In genomic region chr6:126577415-126577814, GRCm38 (mm10) we compare ENCODE assay signal across 21 mouse cellular contexts. TPM values are rescaled to one million over a fixed set of nuclear protein-coding genes. Genes with fewer than 3 reads are reported as not detected.
DNase-seq lines count a peak whose midpoint lies in the region; ATAC-seq lines count a peak whose summit lies in the region.
"Had no signal": no experiment of that assay in that cellular context is flagged by ENCODE, and none has a peak within 500 bp of the region (broad histone marks: within the 10 kb centered on the region; RNA-seq: fewer than 3 reads in every experiment).

No protein-coding gene starts in this region.

- no peaks in the 10 kb centered on the region for H3K4me1 ChIP-seq in intestine, embryonic 16.5 days (ENCODE audit: control insufficient read depth, insufficient read depth, low read length)
- H3K4me1 ChIP-seq: embryonic facial prominence, embryonic 10.5 days; forebrain, embryonic 13.5 days; heart, embryonic 15.5 days; hindbrain, embryonic 13.5 days had no signal

- WGBS in intestine, embryonic 16.5 days = 74% methylated on average over 3 of the region's 3 CpGs

- no peaks in the 10 kb centered on the region for H3K36me3 ChIP-seq in intestine, embryonic 16.5 days (ENCODE audit: control insufficient read depth, insufficient read depth, low read length)
- H3K36me3 ChIP-seq: embryonic facial prominence, embryonic 10.5 days; heart, embryonic 15.5 days; hindbrain, embryonic 13.5 days had no signal

- no peak overlapping the region for H3K9ac ChIP-seq in intestine, embryonic 16.5 days (ENCODE audit: low read depth, low read length)
- H3K9ac ChIP-seq: forebrain, embryonic 13.5 days; heart, embryonic 15.5 days; hindbrain, embryonic 13.5 days had no signal

- H3K9me3 ChIP-seq in intestine, embryonic 16.5 days (ENCODE audit: control insufficient read depth, low read length) = no peaks in the 10 kb centered on the region
- H3K9me3 ChIP-seq: embryonic facial prominence, embryonic 10.5 days; forebrain, embryonic 13.5 days; heart, embryonic 15.5 days; hindbrain, embryonic 13.5 days had no signal

- no peak overlapping the region for H3K27ac ChIP-seq in intestine, embryonic 16.5 days (ENCODE audit: low read length)
- H3K27ac ChIP-seq: embryonic facial prominence, embryonic 10.5 days; forebrain, embryonic 13.5 days; heart, embryonic 15.5 days; hindbrain, embryonic 13.5 days; hindbrain, postnatal 0 days had no signal

- no peak overlapping the region for H3K4me3 ChIP-seq in intestine, embryonic 16.5 days (ENCODE audit: low read length)
- H3K4me3 ChIP-seq: embryonic facial prominence, embryonic 10.5 days; forebrain, embryonic 13.5 days; heart, embryonic 15.5 days; hindbrain, embryonic 13.5 days had no signal

- H3K4me2 ChIP-seq in intestine, embryonic 16.5 days (ENCODE audit: low read depth, low read length) = no peak overlapping the region
- H3K4me2 ChIP-seq: forebrain, embryonic 13.5 days; heart, embryonic 11.5 days; heart, embryonic 15.5 days; hindbrain, embryonic 13.5 days had no signal

- no peaks in the 10 kb centered on the region for H3K27me3 ChIP-seq in intestine, embryonic 16.5 days (replicated peaks; ENCODE audit: control insufficient read depth, insufficient read depth, low read length)
- H3K27me3 ChIP-seq: forebrain, embryonic 13.5 days; hindbrain, embryonic 13.5 days; Patski had no signal

- peak; percentile 95 for DNase-seq in brain, adult 2 months (ENCODE audit: low read depth, low spot score)
- peak; percentile 91 for DNase-seq in cerebellum, adult 11-12 months
- DNase-seq in cerebellum, adult 9-10 months = peak; percentile 91
- peak; percentile 86 to 91 for DNase-seq in cerebellum, postnatal 25 days
- no peak for DNase-seq in frontal cortex, postnatal 10 days (ENCODE audit: low spot score in 2 of 2)
- DNase-seq in gastrocnemius, postnatal 36 days = no peak
- DNase-seq: adrenal gland, postnatal 14 days; heart, adult 18-20 months; heart, postnatal 14 days; kidney, adult 18-20 months had no signal

- ATAC-seq in intestine, embryonic 16.5 days = no peak
- ATAC-seq: activated CD4-positive, CD25-positive, alpha-beta regulatory T cell, adult 4 months; forebrain, embryonic 13.5 days; hindbrain, postnatal 0 days; Patski had no signal

- intact Hi-C loops in gastrocnemius, postnatal 36 days (cut with DNase I) = no loop called here

RNA-seq across cellular contexts. Expression of gene Kcna5, which starts 42.2 kb away (rescaled TPM):
- 6.5 and 7.6 TPM in 2 replicates for polyA plus RNA-seq in intestine, embryonic 16.5 days (2015; fragmentation: Nextera tagmentation; extraction: Ambion mirVana)
- total RNA-seq in gastrocnemius, postnatal 36 days (2021) = 1 to 10 TPM; 3.7 to 4.3 TPM
- total RNA-seq: CH12.LX; hematopoietic stem cell, adult 5-6 weeks had no signal
- polyA plus RNA-seq: activated CD4-positive, CD25-positive, alpha-beta regulatory T cell, adult 4 months had no signal

Comparison
In these comparisons a context has a peak if more than half of its experiments do, and no peak if none do; other contexts are left out.
1. DNase-seq: peak in brain, adult 2 months (single experiment), cerebellum, adult 11-12 months (single experiment), cerebellum, adult 9-10 months (single experiment) and cerebellum, postnatal 25 days (2 of 2); none in frontal cortex, postnatal 10 days (0 of 2) and gastrocnemius, postnatal 36 days (0 of 2).